In the genomic region with DNA sequence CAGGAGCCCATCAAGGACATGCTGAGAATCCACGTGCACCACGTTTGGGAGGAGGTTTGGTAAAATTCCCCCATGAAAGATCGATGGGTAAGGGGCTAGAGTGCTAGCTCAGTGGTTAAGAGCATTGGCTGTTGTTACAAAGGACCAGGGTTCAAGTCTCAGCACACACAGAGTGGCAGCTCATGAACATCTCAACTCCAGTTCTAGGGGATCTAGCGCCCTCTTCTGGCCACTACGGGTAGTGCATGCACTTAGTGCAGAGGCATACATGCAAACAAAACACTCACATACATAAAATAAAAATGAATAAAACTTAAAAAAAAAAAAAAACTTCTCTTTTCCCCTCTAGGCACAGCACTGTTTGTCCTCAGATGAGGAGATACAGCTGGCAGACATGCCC, we compare ENCODE assay signal across 15 mouse cellular contexts. TPM values are rescaled to one million over a fixed set of nuclear protein-coding genes. Genes with fewer than 3 reads are reported as not detected.
A peak's percentile ranks its signal among the peaks of the same experiment; 100 is the strongest.
DNase-seq lines count a peak whose midpoint lies in the region; ATAC-seq and TF ChIP-seq lines count a peak whose summit lies in the region.
"Had no signal": no experiment of that assay in that cellular context is flagged by ENCODE, and none has a peak within 500 bp of the region (broad histone marks: within the 10 kb centered on the region; RNA-seq: fewer than 3 reads in every experiment).

No protein-coding gene starts in this region.

- no peaks in the 10 kb centered on the region for H3K36me3 ChIP-seq in forebrain, embryonic 13.5 days (ENCODE audit: poor library complexity, severe bottlenecking)
- H3K36me3 ChIP-seq: embryonic facial prominence, embryonic 12.5 days; heart, embryonic 13.5 days had no signal

- no peak overlapping the region for H3K9ac ChIP-seq in forebrain, embryonic 13.5 days
- H3K9ac ChIP-seq: embryonic facial prominence, embryonic 12.5 days; heart, embryonic 13.5 days had no signal

- no peak overlapping the region for H3K27ac ChIP-seq in left cerebral cortex, adult 2 months
- H3K27ac ChIP-seq in forebrain, embryonic 13.5 days, result no peak overlapping the region
- H3K27ac ChIP-seq: embryonic facial prominence, embryonic 12.5 days; heart, embryonic 13.5 days had no signal

- no peak for ATAC-seq in forebrain, embryonic 13.5 days
- ATAC-seq: midbrain, embryonic 16.5 days had no signal

- H3K4me2 ChIP-seq in forebrain, embryonic 13.5 days, result no peak overlapping the region
- H3K4me2 ChIP-seq: embryonic facial prominence, embryonic 12.5 days; heart, embryonic 13.5 days had no signal

- WGBS in forebrain, embryonic 13.5 days, result 70% methylated on average over 5 of the region's 5 CpGs

- intact Hi-C loops in left cerebral cortex, adult 2 months (cut with DNase I), result no loop called here
- intact Hi-C loops in left cerebral cortex, postnatal 36 days (cut with DNase I), result loop anchor here (1.0 kb wide), 1 partner anchor 208 kb away; no protein-coding TSS in a partner anchor

- H3K4me1 ChIP-seq in forebrain, embryonic 13.5 days, result no peaks in the 10 kb centered on the region
- H3K4me1 ChIP-seq: embryonic facial prominence, embryonic 12.5 days had no signal

- H3K4me3 ChIP-seq in left cerebral cortex, adult 2 months, result no peak overlapping the region
- H3K4me3 ChIP-seq in forebrain, embryonic 13.5 days, result no peak overlapping the region
- H3K4me3 ChIP-seq: embryonic facial prominence, embryonic 12.5 days; heart, embryonic 13.5 days had no signal

- peak; percentile 27 for DNase-seq in embryo, embryonic 10 days (ENCODE audit: low spot score)
- no peak for DNase-seq in embryo, embryonic 9.5 days (ENCODE audit: extremely low spot score)
- DNase-seq in left cerebral cortex, adult 2 months (ENCODE audit: extremely low spot score in 1 of 2, low spot score in 2 of 2), result no peak
- DNase-seq in left cerebral cortex, postnatal 36 days (ENCODE audit: low spot score in 2 of 2), result no peak
- peak; percentile 23 for DNase-seq in B cell, adult 2 months
- DNase-seq in c-Kit-positive CD71-positive TER-119-positive erythroid progenitor cells, embryonic 14.5 days (ENCODE audit: low spot score), result peak; percentile 30
- no peak for DNase-seq in right cerebral cortex, postnatal 10 days (ENCODE audit: low spot score in 2 of 2)
- DNase-seq: kidney, adult 11 months; lung, adult 18-20 months had no signal

- H3K9me3 ChIP-seq in forebrain, embryonic 13.5 days (replicated peaks), result no peaks in the 10 kb centered on the region
- H3K9me3 ChIP-seq: embryonic facial prominence, embryonic 12.5 days; heart, embryonic 13.5 days had no signal

- H3K27me3 ChIP-seq in forebrain, embryonic 13.5 days, result no peaks in the 10 kb centered on the region

- peak; percentile 49 for TF ChIP-seq CTCF in left cerebral cortex, adult 2 months (IDR thresholded peaks at IDR 0.05)

RNA-seq across cellular contexts. Expression of gene Crybb3, which starts 2.7 kb away (rescaled TPM):
- total RNA-seq in left cerebral cortex, adult 2 months (2021), result 1 to 10 TPM; 1.3 to 1.7 TPM
- 1 to 10 TPM; 1.1 to 2.4 TPM for total RNA-seq in left cerebral cortex, postnatal 36 days (2021)
- 0.57 and 0.65 TPM in 2 replicates for polyA plus RNA-seq in forebrain, embryonic 13.5 days (2015; fragmentation: Nextera tagmentation; extraction: Ambion mirVana)

RNA-seq across cellular contexts. Expression of gene Crybb2, which starts 8.8 kb away (rescaled TPM):
- not detected for total RNA-seq in left cerebral cortex, adult 2 months (2021)
- not detected for total RNA-seq in left cerebral cortex, postnatal 36 days (2021)
- polyA plus RNA-seq in forebrain, embryonic 13.5 days (2015; fragmentation: Nextera tagmentation; extraction: Ambion mirVana), result not detected in 2 replicates
- total RNA-seq: layer of hippocampus, postnatal 14 days had no signal
- polyA plus RNA-seq: embryonic facial prominence, embryonic 12.5 days; frontal cortex, adult 2 months; heart, embryonic 13.5 days; midbrain, embryonic 16.5 days had no signal

Comparison
In these comparisons a context has a peak if more than half of its experiments do, and no peak if none do; other contexts are left out.
1. DNase-seq: peak in embryo, embryonic 10 days (single experiment), B cell, adult 2 months (2 of 2) and c-Kit-positive CD71-positive TER-119-positive erythroid progenitor cells, embryonic 14.5 days (single experiment); none in embryo, embryonic 9.5 days (single experiment), left cerebral cortex, adult 2 months (0 of 2), left cerebral cortex, postnatal 36 days (0 of 2) and right cerebral cortex, postnatal 10 days (0 of 2).